Mouse (Mus musculus): Measurements from ENCODE around the gene Clec4n.
"Not testable (repeated sequence)": the region's sequence is repeated elsewhere in the genome, so short reads cannot be mapped to it uniquely, and the experiment has no call there.

The Clec4n gene

GRCm38 (mm10) chr6:123293509-123293908 lies 63.9 kb downstream of the Clec4n start:
- not testable (repeated sequence) for DNase-seq

Measured in lung, postnatal 14 days (tissue).